Comparison of ENCODE assay signal across 8 mouse cellular contexts in genomic region chr15:102279783-102280520, GRCm38 (mm10). TPM values are rescaled to one million over a fixed set of nuclear protein-coding genes. Genes with fewer than 3 reads are reported as not detected.
DNase-seq lines count a peak whose midpoint lies in the region; ATAC-seq and TF ChIP-seq lines count a peak whose summit lies in the region.

No protein-coding gene starts in this region.

- WGBS in lung, postnatal 0 days, result 18% methylated on average over 13 of the region's 13 CpGs
- WGBS in hindbrain, embryonic 12.5 days, result 28% methylated on average over 13 of the region's 13 CpGs
- WGBS in midbrain, embryonic 10.5 days, result 34% methylated on average over 13 of the region's 13 CpGs

- TF ChIP-seq EP300 in lung, postnatal 0 days (IDR thresholded peaks at IDR 0.05), result no peak

- peak; percentile 19 for ATAC-seq in lung, postnatal 0 days
- peak; percentile 50 for ATAC-seq in hindbrain, embryonic 12.5 days (ENCODE audit: low FRiP score)

- H3K4me3 ChIP-seq in lung, postnatal 0 days (ENCODE audit: low read depth, low read length), result peak overlapping the region; percentile 84
- peak overlapping the region; percentile 65 for H3K4me3 ChIP-seq in hindbrain, embryonic 12.5 days
- H3K4me3 ChIP-seq in midbrain, embryonic 10.5 days, result peak overlapping the region; percentile 95

- peak overlapping the region; percentile 73 for H3K4me2 ChIP-seq in lung, postnatal 0 days (replicated peaks; ENCODE audit: low read depth, low read length)
- H3K4me2 ChIP-seq in hindbrain, embryonic 12.5 days (replicated peaks), result peak overlapping the region; percentile 89

- peak overlapping the region; percentile 60 for H3K9ac ChIP-seq in lung, postnatal 0 days (replicated peaks; ENCODE audit: low read depth)
- H3K9ac ChIP-seq in hindbrain, embryonic 12.5 days, result peak overlapping the region; percentile 63

- no peaks in the 10 kb centered on the region for H3K27me3 ChIP-seq in lung, postnatal 0 days (replicated peaks; ENCODE audit: insufficient read depth, low read length)
- no peaks in the 10 kb centered on the region for H3K27me3 ChIP-seq in hindbrain, embryonic 12.5 days
- H3K27me3 ChIP-seq in midbrain, embryonic 10.5 days (ENCODE audit: low read depth, poor library complexity, severe bottlenecking), result no peaks in the 10 kb centered on the region

- no peak for TF ChIP-seq CTCF in lung, postnatal 0 days (IDR thresholded peaks at IDR 0.05)

- H3K36me3 ChIP-seq in lung, postnatal 0 days (ENCODE audit: insufficient read depth, low read length), result no peaks in the 10 kb centered on the region
- peaks cover 23% of the 10 kb centered on the region for H3K36me3 ChIP-seq in hindbrain, embryonic 12.5 days
- peaks cover 27% of the 10 kb centered on the region for H3K36me3 ChIP-seq in midbrain, embryonic 10.5 days

- H3K27ac ChIP-seq in lung, postnatal 0 days (ENCODE audit: low read length), result peak overlapping the region; percentile 88
- peak overlapping the region; percentile 80 for H3K27ac ChIP-seq in hindbrain, embryonic 12.5 days
- peak overlapping the region; percentile 94 for H3K27ac ChIP-seq in midbrain, embryonic 10.5 days (replicated peaks)

- DNase-seq in lung, postnatal 0 days (ENCODE audit: low spot score), result no peak
- no peak for DNase-seq in lung, postnatal 14 days
- DNase-seq in cerebellum, postnatal 10 days, result peak; percentile 34 to 37
- no peak for DNase-seq in midbrain, embryonic 10.5 days (ENCODE audit: low spot score)
- DNase-seq in embryo, embryonic 10 days (ENCODE audit: low spot score), result no peak
- DNase-seq in Muller cell, postnatal 12 days (ENCODE audit: inconsistent ontology term), result no peak
- no peak for DNase-seq in adrenal gland, adult 8-10 months

- no peaks in the 10 kb centered on the region for H3K9me3 ChIP-seq in lung, postnatal 0 days (ENCODE audit: low read length)
- no peaks in the 10 kb centered on the region for H3K9me3 ChIP-seq in hindbrain, embryonic 12.5 days (replicated peaks)
- H3K9me3 ChIP-seq in midbrain, embryonic 10.5 days (replicated peaks), result no peaks in the 10 kb centered on the region

- H3K4me1 ChIP-seq in lung, postnatal 0 days (ENCODE audit: insufficient read depth, low read depth, low read length), result peaks cover 8% of the 10 kb centered on the region
- H3K4me1 ChIP-seq in hindbrain, embryonic 12.5 days, result peaks cover 14% of the 10 kb centered on the region
- peaks cover 24% of the 10 kb centered on the region for H3K4me1 ChIP-seq in midbrain, embryonic 10.5 days

RNA-seq across cellular contexts. Expression of gene Mfsd5, which starts 0.7 kb away (rescaled TPM):
- polyA plus RNA-seq in lung, postnatal 0 days (2015; fragmentation: Nextera tagmentation; extraction: Ambion mirVana), result 70.4 and 72.7 TPM in 2 replicates
- polyA plus RNA-seq in hindbrain, embryonic 12.5 days (2016; fragmentation: Nextera tagmentation; extraction: Ambion mirVana), result 54.2 and 54.9 TPM in 2 replicates
- polyA plus RNA-seq in midbrain, embryonic 10.5 days (2016; fragmentation: Nextera tagmentation; extraction: Ambion mirVana), result 59.2 and 63.2 TPM in 2 replicates
- 10 to 100 TPM; 37.1 to 45.4 (median 39.5) TPM for total RNA-seq in adrenal gland, adult 8-10 months (2022)

RNA-seq across cellular contexts. Expression of gene Gm9918, which starts 9.6 kb away (rescaled TPM):
- polyA plus RNA-seq in lung, postnatal 0 days (2015; fragmentation: Nextera tagmentation; extraction: Ambion mirVana), result 0.13 and 0.36 TPM in 2 replicates
- 0.30 and 0.49 TPM in 2 replicates for polyA plus RNA-seq in hindbrain, embryonic 12.5 days (2016; fragmentation: Nextera tagmentation; extraction: Ambion mirVana)
- polyA plus RNA-seq in midbrain, embryonic 10.5 days (2016; fragmentation: Nextera tagmentation; extraction: Ambion mirVana), result 0.35 and 0.41 TPM in 2 replicates
- total RNA-seq in adrenal gland, adult 8-10 months (2022), result under 1 TPM in 2 of 4 experiments, not detected in 2; 0.24 to 0.31 TPM

RNA-seq across cellular contexts. Expression of gene Espl1, which starts 16.1 kb away (rescaled TPM):
- 0.99 and 1.4 TPM in 2 replicates for polyA plus RNA-seq in lung, postnatal 0 days (2015; fragmentation: Nextera tagmentation; extraction: Ambion mirVana)
- polyA plus RNA-seq in hindbrain, embryonic 12.5 days (2016; fragmentation: Nextera tagmentation; extraction: Ambion mirVana), result 26.7 and 27.3 TPM in 2 replicates
- polyA plus RNA-seq in midbrain, embryonic 10.5 days (2016; fragmentation: Nextera tagmentation; extraction: Ambion mirVana), result 47.4 and 54.4 TPM in 2 replicates
- total RNA-seq in adrenal gland, adult 8-10 months (2022), result 1 to 10 TPM; 1.4 to 5.3 (median 2.3) TPM

RNA-seq across cellular contexts. Expression of gene Rarg, which starts 22.6 kb away (rescaled TPM):
- 35.8 and 40.2 TPM in 2 replicates for polyA plus RNA-seq in lung, postnatal 0 days (2015; fragmentation: Nextera tagmentation; extraction: Ambion mirVana)
- 42.2 and 45.6 TPM in 2 replicates for polyA plus RNA-seq in hindbrain, embryonic 12.5 days (2016; fragmentation: Nextera tagmentation; extraction: Ambion mirVana)
- 14.3 and 16.2 TPM in 2 replicates for polyA plus RNA-seq in midbrain, embryonic 10.5 days (2016; fragmentation: Nextera tagmentation; extraction: Ambion mirVana)
- total RNA-seq in adrenal gland, adult 8-10 months (2022), result 10 to 100 TPM; 19.9 to 43.0 (median 34.4) TPM

RNA-seq across cellular contexts. Expression of gene Pfdn5, which starts 46.0 kb away (rescaled TPM):
- 457 and 467 TPM in 2 replicates for polyA plus RNA-seq in lung, postnatal 0 days (2015; fragmentation: Nextera tagmentation; extraction: Ambion mirVana)
- 331 and 402 TPM in 2 replicates for polyA plus RNA-seq in hindbrain, embryonic 12.5 days (2016; fragmentation: Nextera tagmentation; extraction: Ambion mirVana)
- 335 and 345 TPM in 2 replicates for polyA plus RNA-seq in midbrain, embryonic 10.5 days (2016; fragmentation: Nextera tagmentation; extraction: Ambion mirVana)
- total RNA-seq in adrenal gland, adult 8-10 months (2022), result 100 to 1,000 TPM; 440 to 517 (median 466) TPM

Comparison
In these comparisons a context has a peak if more than half of its experiments do, and no peak if none do; other contexts are left out.
1. DNase-seq: peak in cerebellum, postnatal 10 days (2 of 2); none in lung, postnatal 0 days (single experiment), lung, postnatal 14 days (single experiment), midbrain, embryonic 10.5 days (single experiment), embryo, embryonic 10 days (single experiment), Muller cell, postnatal 12 days (single experiment) and adrenal gland, adult 8-10 months (single experiment).
2. RNA of gene Espl1, which starts 16.1 kb away (polyA plus RNA-seq): 47.4 to 54.4 TPM in midbrain, embryonic 10.5 days and 26.7 to 27.3 TPM in hindbrain, embryonic 12.5 days; 0.99 to 1.4 TPM in lung, postnatal 0 days; every median in the first group is over 10 times any median in the second.
3. Peak in every context shown above with its lines, with median percentiles within 50 percentile points of each other: H3K27ac ChIP-seq and H3K4me3 ChIP-seq.